Mouse (Mus musculus) heart, adult 2 months (tissue): Measurements from ENCODE around the gene Fgfr2. TPM values are rescaled to one million over a fixed set of nuclear protein-coding genes. Genes with fewer than 3 reads are reported as not detected.

ENCODE experiments used
- DNase-seq, 2 experiments: peaks; one replicate each; pipeline ENCODE4 v3.0.0; 2021
- H3K27ac ChIP-seq: fragments of 200-600 bp; 2 replicates; pipeline ENCODE4 v1.8.1; 2022
- H3K27me3 ChIP-seq: fragments of 200-500 bp; 2 replicates; pipeline ENCODE4 v1.6.1; 2012; ENCODE audit warnings: mild to moderate bottlenecking, low read length, inconsistent platforms, mixed read lengths; ENCODE audit not compliant: control insufficient read depth, insufficient read depth
- H3K36me3 ChIP-seq: fragments of 200-500 bp; 2 replicates; pipeline ENCODE4 v1.6.1; 2012; ENCODE audit warnings: low read length, inconsistent platforms; ENCODE audit not compliant: control insufficient read depth, insufficient read depth
- H3K4me1 ChIP-seq: fragments of 200-500 bp; 2 replicates; pipeline ENCODE4 v1.6.1; 2011; ENCODE audit warnings: low read length; ENCODE audit not compliant: control insufficient read depth, insufficient read depth
- H3K4me3 ChIP-seq: fragments of 200-600 bp; 2 replicates; pipeline ENCODE4 v1.8.1; 2022
- H3K79me2 ChIP-seq: fragments of 200-500 bp; replicated peaks from 2 replicates; pipeline ENCODE4 v1.6.1; 2012; ENCODE audit warnings: mild to moderate bottlenecking, inconsistent platforms, low read length, moderate library complexity, mixed read lengths; ENCODE audit not compliant: control insufficient read depth, insufficient read depth
- H3K9ac ChIP-seq: fragments of 200-500 bp; 2 replicates; pipeline ENCODE4 v1.6.1; 2012; ENCODE audit warnings: low read depth, mild to moderate bottlenecking, control low read depth, inconsistent platforms, low read length, mixed read lengths
- CTCF ChIP-seq: fragments of 200-600 bp; IDR thresholded peaks from 2 replicates; pipeline ENCODE4 v1.8.1; 2022; ENCODE audit warnings: antibody characterized with exemption, mild to moderate bottlenecking, moderate library complexity
- EP300 ChIP-seq: fragments of 200-500 bp; IDR thresholded peaks from 2 replicates; pipeline ENCODE4 v1.6.1; 2011; ENCODE audit warnings: low read depth, low read length, control low read depth; ENCODE audit not compliant: insufficient read depth
- POLR2A ChIP-seq: fragments of 200-500 bp; IDR thresholded peaks from 2 replicates; pipeline ENCODE4 v1.6.1; 2011; ENCODE audit warnings: mild to moderate bottlenecking, low read depth, low read length, control low read depth; ENCODE audit not compliant: insufficient read depth
- WGBS: fragments of 180-500 bp; shearing (Covaris S2); methylation state at CpG from one replicate; pipeline ENCODE4 v1.1.7; 2018; 5-methylcytosine and 5-hydroxymethylcytosine counted together
- intact Hi-C: fragments of 180-260 bp; cut with DNase I; formaldehyde crosslinking; loops from one replicate; pipeline ENCODE4 v1.15.1; 2025
- polyA plus RNA-seq: library from polyadenylated mRNA; depleted of rRNA; stranded (reverse); fragments of >200 nt; gene quantifications from 2 replicates; pipeline ENCODE4 v1.2.3, GENCODE M21; 2012
- total RNA-seq, 2 experiments: library from RNA; stranded (reverse); gene quantifications; 2 replicates each; pipeline ENCODE4 v1.2.3; 2021

Fgfr2 gene
- total and polyA plus RNA-seq, 3 experiments = 1.1 to 2.0 (median 1.3) TPM

- peak; percentile 100 for TF ChIP-seq CTCF
- TF ChIP-seq POLR2A = no peak
- no peak for TF ChIP-seq EP300
- no peak overlapping the region for H3K4me3 ChIP-seq
- H3K9ac ChIP-seq = no peak overlapping the region
- intact Hi-C loops = loop anchor here (1.0 to 5.0 kb wide), 2 partner anchors 204 to 620 kb away; no protein-coding TSS in a partner anchor
- no peaks in the 10 kb centered on the region for H3K4me1 ChIP-seq
- H3K27me3 ChIP-seq = no peaks in the 10 kb centered on the region
- H3K79me2 ChIP-seq = no peaks in the 10 kb centered on the region
- H3K27ac ChIP-seq = no peak overlapping the region
- peak; percentile 63 to 80 for DNase-seq
- H3K36me3 ChIP-seq = no peaks in the 10 kb centered on the region
- 10% methylated on average over 16 of the region's 16 CpGs for WGBS
Observed at GRCm38 (mm10) chr7:130273265-130273664, 2849.9 kb downstream of the Fgfr2 start.

GRCm38 (mm10) chr7:130270807-130271206, 2852.3 kb downstream of the Fgfr2 start:
- WGBS = 88% methylated on average over 5 of the region's 5 CpGs
- Histone ChIP-seq H3K79me2 (no peaks in the 10 kb centered on the region), H3K27me3 (no peaks in the 10 kb centered on the region), H3K9ac (no peak overlapping the region), H3K36me3 (no peaks in the 10 kb centered on the region), H3K4me1 (no peaks in the 10 kb centered on the region), H3K4me3 (no peak overlapping the region), H3K27ac (no peak overlapping the region)
- intact Hi-C loops = loop anchor here (5.0 kb wide), 1 partner anchor 206 kb away; no protein-coding TSS in a partner anchor
- no peak for DNase-seq
- 0 out of 2 replicates have a peak, but pooled peaks have one; percentile 13 for TF ChIP-seq CTCF
- TF ChIP-seq POLR2A = no peak
- no peak for TF ChIP-seq EP300

DNA sequence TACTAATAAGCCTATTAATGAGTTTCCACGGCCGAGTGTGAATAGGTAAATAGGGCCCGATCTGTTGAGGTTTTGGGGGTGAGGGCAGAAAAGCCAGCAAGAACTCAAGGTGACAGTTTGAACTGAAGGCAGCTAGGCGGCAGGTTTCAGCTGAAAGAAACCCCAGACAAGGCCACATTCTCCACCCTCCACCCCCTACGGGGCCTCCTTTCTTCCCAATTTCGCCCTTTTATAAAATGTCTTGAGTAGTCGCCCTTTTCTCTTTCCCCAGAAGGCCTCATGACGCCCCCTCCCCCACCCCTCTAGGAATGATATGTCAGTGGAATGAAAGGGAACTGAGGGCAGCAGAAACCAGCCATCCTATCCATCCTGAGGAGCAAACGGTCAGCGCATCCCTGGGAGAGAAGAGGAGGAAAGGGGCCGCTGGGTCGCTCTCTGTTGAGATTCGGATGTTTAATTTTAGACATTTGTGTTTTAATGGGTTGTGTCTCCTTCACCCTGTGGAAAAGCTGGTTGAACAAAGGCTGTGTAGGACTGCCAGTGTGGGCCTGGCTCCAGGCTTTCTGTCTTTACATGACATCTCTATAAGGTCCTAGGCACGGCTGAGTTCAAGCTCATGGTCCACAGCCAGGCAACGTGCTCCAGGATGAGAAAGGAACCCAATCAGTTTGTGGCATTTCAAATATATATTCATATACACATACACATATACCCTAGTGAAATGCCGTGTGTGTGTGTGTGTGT, 2853.9 kb downstream of the Fgfr2 start:
- no peak overlapping the region for H3K9ac ChIP-seq
- TF ChIP-seq CTCF = no peak
- TF ChIP-seq POLR2A = no peak
- no peak for TF ChIP-seq EP300
- H3K27ac ChIP-seq = no peak overlapping the region
- H3K27me3 ChIP-seq = no peaks in the 10 kb centered on the region; the same call in 1 of the 2 replicates
- H3K4me1 ChIP-seq = no peaks in the 10 kb centered on the region
- no peak for DNase-seq
- H3K4me3 ChIP-seq = no peak overlapping the region
- H3K79me2 ChIP-seq = no peaks in the 10 kb centered on the region
- WGBS = 84% methylated on average over 16 of the region's 16 CpGs
- intact Hi-C loops = no loop called here
- no peaks in the 10 kb centered on the region for H3K36me3 ChIP-seq

DNA sequence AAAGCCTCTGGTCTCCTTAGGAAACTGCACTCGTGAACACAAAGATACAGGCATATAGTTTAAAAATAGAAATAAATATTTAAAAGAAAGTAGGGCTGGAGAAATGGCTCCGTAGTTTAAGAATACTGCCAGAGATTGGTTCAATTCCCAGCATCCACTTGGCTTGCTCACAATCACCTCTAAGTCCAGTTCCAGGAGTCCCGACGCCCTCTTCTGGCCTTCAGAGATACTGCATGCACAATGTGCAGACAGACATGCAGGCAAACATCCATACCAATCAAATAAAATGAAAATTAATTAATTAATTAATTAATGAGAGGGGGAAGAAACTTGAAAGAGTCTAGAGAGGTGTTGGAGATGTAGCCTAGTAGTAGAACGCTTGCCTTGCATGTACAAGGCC, 2856.1 kb downstream of the Fgfr2 start:
- peak; percentile 59 for TF ChIP-seq CTCF
- no peak for TF ChIP-seq POLR2A
- no peak for TF ChIP-seq EP300
- H3K27ac ChIP-seq = no peak overlapping the region
- H3K4me1 ChIP-seq = no peaks in the 10 kb centered on the region
- WGBS = 36% methylated on average over 5 of the region's 5 CpGs
- no peaks in the 10 kb centered on the region for H3K36me3 ChIP-seq
- no peak overlapping the region for H3K9ac ChIP-seq
- H3K4me3 ChIP-seq = no peak overlapping the region
- intact Hi-C loops = no loop called here
- H3K79me2 ChIP-seq = no peaks in the 10 kb centered on the region
- H3K27me3 ChIP-seq = no peaks in the 10 kb centered on the region; the same call in 1 of the 2 replicates
- DNase-seq = no peak

DNA sequence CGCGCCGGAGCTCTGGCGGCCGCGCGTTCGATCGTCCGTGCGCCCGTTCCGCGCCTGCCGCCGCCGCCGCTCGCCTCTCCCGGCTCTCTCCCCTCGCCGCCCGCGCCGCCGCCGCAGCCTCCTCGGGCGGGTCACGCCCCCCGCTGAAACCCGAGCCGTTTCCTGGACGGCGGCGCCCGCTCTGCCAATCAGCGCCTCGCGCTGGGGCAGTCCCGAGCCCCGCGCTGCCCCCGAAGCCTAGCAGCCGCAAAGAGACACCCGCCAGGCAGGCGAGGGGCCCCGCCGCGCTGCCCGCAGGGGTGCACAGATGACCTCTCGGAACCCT, 2857.0 kb downstream of the Fgfr2 start:
- Histone ChIP-seq H3K9ac (peak overlapping the region; percentile 53), H3K4me1 (no peaks in the 10 kb centered on the region), H3K27ac (no peak overlapping the region; the same call in 1 of the 2 replicates), H3K27me3 (no peaks in the 10 kb centered on the region; the same call in 1 of the 2 replicates), H3K79me2 (no peaks in the 10 kb centered on the region), H3K36me3 (no peaks in the 10 kb centered on the region), H3K4me3 (peak overlapping the region; percentile 64)
- WGBS = 1% methylated on average over 36 of the region's 52 CpGs
- TF ChIP-seq EP300 (no peak), POLR2A (no peak), CTCF (no peak)
- peak; percentile 84 to 87 for DNase-seq
- intact Hi-C loops = no loop called here
